Mouse (Mus musculus): Measurements from ENCODE around the gene Fgfr1op.
"Not testable (repeated sequence)": the region's sequence is repeated elsewhere in the genome, so short reads cannot be mapped to it uniquely, and the experiment has no call there.

Gene Fgfr1op

GRCm38 (mm10) chr17:8164701-8165607, at the start of gene Fgfr1op:
Gene Fgfr1op (plus strand): TSS chr17:8165501.
- DNase-seq: peak; percentile 88

GRCm38 (mm10) chr17:8116378-8116777, 48.9 kb upstream of the Fgfr1op start:
- not testable (repeated sequence) for DNase-seq

- DNase-seq: not testable (repeated sequence)
These were observed 48.4 kb upstream of the Fgfr1op start for GRCm38 (mm10) chr17:8116928-8117327.

- not testable (repeated sequence) for DNase-seq
These were observed 42.3 kb upstream of the Fgfr1op start for GRCm38 (mm10) chr17:8122974-8123373.

GRCm38 (mm10) chr17:8124586-8124985, 40.7 kb upstream of the Fgfr1op start:
- DNase-seq: not testable (repeated sequence)

GRCm38 (mm10) chr17:8128326-8128993, 36.8 kb upstream of the Fgfr1op start:
- peak; percentile 28 for DNase-seq

GRCm38 (mm10) chr17:8129578-8129977, 35.7 kb upstream of the Fgfr1op start:
- DNase-seq: not testable (repeated sequence)

GRCm38 (mm10) chr17:8130849-8131248, 34.5 kb upstream of the Fgfr1op start:
- not testable (repeated sequence) for DNase-seq

GRCm38 (mm10) chr17:8138116-8138515, 27.2 kb upstream of the Fgfr1op start:
- DNase-seq: not testable (repeated sequence)

- not testable (repeated sequence) for DNase-seq
These were observed 25.1 kb upstream of the Fgfr1op start for GRCm38 (mm10) chr17:8140210-8140609.

- not testable (repeated sequence) for DNase-seq
These were observed 21.3 kb upstream of the Fgfr1op start for GRCm38 (mm10) chr17:8143802-8144673.

- DNase-seq: not testable (repeated sequence)
These were observed 18.4 kb upstream of the Fgfr1op start for GRCm38 (mm10) chr17:8146931-8147330.

- DNase-seq: peak; percentile 26
These were observed 17.6 kb upstream of the Fgfr1op start, which contains the start of the genes Gm49673 and Rnaset2a for GRCm38 (mm10) chr17:8147439-8148316. Gene Gm49673 (minus strand): TSS chr17:8147788. Gene Rnaset2a (minus strand): TSS chr17:8148097.

- DNase-seq: not testable (repeated sequence)
These were observed 10.3 kb upstream of the Fgfr1op start for GRCm38 (mm10) chr17:8155010-8155409.

GRCm38 (mm10) chr17:8155982-8156381, 9.3 kb upstream of the Fgfr1op start:
- not testable (repeated sequence) for DNase-seq

GRCm38 (mm10) chr17:8158627-8159026, 6.7 kb upstream of the Fgfr1op start:
- not testable (repeated sequence) for DNase-seq

GRCm38 (mm10) chr17:8160969-8161368, 4.3 kb upstream of the Fgfr1op start:
- DNase-seq: peak; percentile 28

- DNase-seq: peak; percentile 51
These were observed 276 bp downstream of the Fgfr1op start for GRCm38 (mm10) chr17:8165608-8165945.

- not testable (repeated sequence) for DNase-seq
These were observed 676 bp downstream of the Fgfr1op start for GRCm38 (mm10) chr17:8165977-8166376.

- DNase-seq: not testable (repeated sequence)
These were observed 1.2 kb downstream of the Fgfr1op start for GRCm38 (mm10) chr17:8166454-8166853.

GRCm38 (mm10) chr17:8167436-8167835, 2.1 kb downstream of the Fgfr1op start:
- DNase-seq: peak; percentile 40

- no peak for DNase-seq
These were observed 5.0 kb downstream of the Fgfr1op start for GRCm38 (mm10) chr17:8170331-8170730.
